ENCODE assay signal across 25 mouse cellular contexts in the genomic region with DNA sequence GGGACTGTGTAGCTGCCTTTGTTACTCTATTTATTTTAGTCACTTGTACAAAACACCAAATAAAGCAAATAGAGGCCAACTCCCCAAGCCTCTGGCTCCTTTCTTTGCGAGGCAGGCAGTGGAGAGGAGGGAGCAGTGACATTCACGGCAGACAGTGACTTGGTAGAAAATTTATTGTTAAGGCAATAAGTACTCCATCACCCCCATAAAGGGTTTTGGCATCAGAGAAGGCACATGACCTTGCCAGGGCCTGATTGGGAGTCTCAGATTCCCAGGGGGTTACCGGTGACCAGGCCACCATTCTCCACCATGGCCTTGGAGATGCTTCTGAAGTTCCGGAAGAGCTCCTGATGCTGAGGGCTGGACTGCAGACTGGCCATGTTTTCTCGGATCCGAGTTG.
"Had no signal": no experiment of that assay in that cellular context is flagged by ENCODE, and none has a peak within 500 bp of the region (broad histone marks: within the 10 kb centered on the region; RNA-seq: fewer than 3 reads in every experiment).

No protein-coding gene starts in this region.

- H3K9ac ChIP-seq: embryonic facial prominence, embryonic 12.5 days; embryonic facial prominence, embryonic 15.5 days; forebrain, embryonic 12.5 days; forebrain, embryonic 13.5 days; forebrain, embryonic 15.5 days; forebrain, postnatal 0 days had no signal

- H3K4me2 ChIP-seq: embryonic facial prominence, embryonic 12.5 days; embryonic facial prominence, embryonic 15.5 days; forebrain, embryonic 12.5 days; forebrain, embryonic 13.5 days; forebrain, embryonic 15.5 days had no signal

- H3K27ac ChIP-seq: embryonic facial prominence, embryonic 12.5 days; embryonic facial prominence, embryonic 15.5 days; forebrain, embryonic 10.5 days; forebrain, embryonic 12.5 days; forebrain, embryonic 13.5 days; forebrain, embryonic 15.5 days; gastrocnemius, adult 2 months; heart, adult 2 months had no signal

- H3K9me3 ChIP-seq: embryonic facial prominence, embryonic 12.5 days; embryonic facial prominence, embryonic 15.5 days; forebrain, embryonic 10.5 days; forebrain, embryonic 12.5 days; forebrain, embryonic 13.5 days; forebrain, embryonic 15.5 days had no signal

- ATAC-seq: forebrain, embryonic 13.5 days; forebrain, embryonic 14.5 days; forebrain, embryonic 15.5 days; forebrain, embryonic 16.5 days; forebrain, postnatal 0 days had no signal

- H3K27me3 ChIP-seq: embryonic facial prominence, embryonic 12.5 days; embryonic facial prominence, embryonic 15.5 days; forebrain, embryonic 12.5 days; forebrain, embryonic 13.5 days; forebrain, embryonic 15.5 days had no signal

- H3K4me3 ChIP-seq: embryonic facial prominence, embryonic 12.5 days; embryonic facial prominence, embryonic 15.5 days; erythroblast, embryonic 14.5 days; forebrain, embryonic 12.5 days; forebrain, embryonic 13.5 days; forebrain, embryonic 15.5 days; gastrocnemius, adult 2 months; heart, adult 2 months had no signal

- DNase-seq: cerebellum, adult 2 months; cerebellum, adult 8-10 months; cerebellum, adult 9-10 months; cerebellum, adult 9-11 months; cerebellum, postnatal 10 days; cerebellum, postnatal 14 days; cerebellum, postnatal 25 days; cerebellum, postnatal 36 days; embryo, embryonic 11 days; forebrain, postnatal 0 days; gastrocnemius, adult 2 months; gastrocnemius, postnatal 10 days; gastrocnemius, postnatal 14 days; gastrocnemius, postnatal 25 days; heart, adult 18-20 months; heart, adult 2 months had no signal
